Mouse (Mus musculus) kidney, adult 8-10 months (tissue): ENCODE measurements around the gene Arid3a.

Source experiments
- DNase-seq, 2 experiments: peaks; one replicate each; pipeline ENCODE4 v3.0.0; 2022

Gene Arid3a

DNA sequence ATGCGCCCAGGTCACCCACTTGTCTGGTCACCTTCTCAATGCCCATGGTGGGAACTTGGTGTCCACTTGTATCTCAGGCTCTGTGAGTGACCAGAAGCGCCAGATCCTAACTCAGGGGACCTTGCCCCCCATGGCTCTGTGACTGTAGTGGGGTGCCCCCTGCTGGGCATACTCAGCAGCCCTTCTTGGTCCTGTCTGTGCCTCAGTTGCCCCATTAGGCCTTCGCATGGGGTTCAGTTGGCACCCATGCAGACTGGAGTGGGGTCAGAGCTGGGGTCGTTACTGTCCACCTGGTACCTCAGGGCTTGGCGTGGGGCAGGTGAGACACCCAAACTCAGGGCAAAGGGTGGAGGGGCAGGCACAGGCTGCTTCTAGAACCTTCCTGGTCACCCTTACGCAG lies 27.1 kb downstream of the Arid3a start:
- DNase-seq = peak in 1 of 2 experiments; percentile 57

DNA sequence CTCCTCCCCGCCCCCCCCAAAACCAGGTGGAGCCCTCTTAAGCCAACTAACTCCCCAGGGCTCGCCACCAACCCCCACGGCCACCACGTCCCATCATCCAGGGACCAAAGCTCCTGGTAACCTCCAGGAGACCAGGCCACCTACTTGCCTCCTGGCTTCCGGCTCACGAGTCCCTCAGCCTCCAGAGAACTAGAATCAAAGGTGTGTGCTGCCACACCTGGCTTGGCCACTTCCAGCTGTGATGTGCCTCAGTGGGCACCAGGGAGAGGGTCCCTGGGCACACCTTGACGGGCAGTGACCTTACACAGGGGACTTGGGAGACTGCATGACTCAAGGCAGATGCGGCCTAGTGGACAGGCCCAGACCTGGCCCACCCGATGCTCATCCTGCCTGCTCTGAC lies 28.8 kb downstream of the Arid3a start:
- no peak for DNase-seq

DNA sequence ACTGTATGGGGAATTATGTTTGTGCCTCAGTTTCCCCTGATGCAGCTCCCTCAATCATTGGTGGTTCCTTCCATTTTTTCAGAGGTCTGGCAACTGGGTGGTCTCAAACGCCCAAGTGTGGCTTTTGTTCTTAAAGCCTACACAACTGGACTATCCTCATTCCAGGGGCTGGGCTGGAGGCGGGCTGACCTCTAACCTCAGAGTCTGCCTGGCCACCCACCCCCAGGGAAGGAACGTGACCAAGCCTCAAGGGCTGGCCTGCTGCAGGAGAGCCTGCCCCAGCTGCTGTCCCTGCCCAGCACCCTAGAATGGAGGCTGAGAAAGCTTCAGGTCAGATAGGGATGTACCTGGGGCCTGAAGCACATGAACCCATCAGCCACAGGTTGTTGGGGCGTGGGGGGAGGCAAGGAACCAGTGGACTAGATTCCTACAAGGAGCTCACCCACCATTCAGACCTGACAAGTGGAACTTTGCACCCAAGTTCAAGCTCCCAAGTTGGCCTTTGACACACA lies 29.9 kb downstream of the Arid3a start:
- no peak for DNase-seq

DNA sequence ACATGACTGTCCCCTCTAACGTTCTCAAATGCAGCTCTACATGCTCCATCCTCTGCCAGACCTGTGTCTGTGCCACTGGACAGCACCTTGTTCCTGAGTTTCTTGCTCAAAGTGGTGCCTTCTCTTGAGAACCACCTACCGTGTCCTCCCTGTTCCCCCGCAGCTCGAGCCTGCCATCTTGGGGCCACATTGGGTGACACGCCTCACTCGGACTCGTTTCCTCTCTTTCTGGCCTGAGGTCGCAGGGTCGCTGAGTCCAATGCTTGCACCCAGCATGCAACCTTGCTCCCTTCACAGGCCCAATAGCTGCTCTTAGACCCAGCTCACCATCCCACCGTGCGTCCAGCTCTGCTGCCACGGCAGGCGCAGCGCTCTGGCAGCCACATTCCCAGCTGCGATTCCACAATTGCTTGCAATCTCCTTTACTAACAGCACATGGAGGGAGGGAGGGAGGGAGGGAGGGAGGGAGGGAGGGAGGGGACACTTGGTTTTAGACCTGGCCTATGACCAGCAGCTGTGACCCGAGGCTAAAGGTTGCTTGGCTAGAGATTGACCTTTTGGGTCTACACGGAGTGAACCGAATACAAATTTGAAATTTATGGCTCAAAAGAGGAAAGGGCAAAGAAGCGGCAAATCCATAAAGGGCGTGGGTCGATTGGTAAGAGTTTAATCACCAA lies 31.4 kb downstream of the Arid3a start:
- peak; percentile 89 to 90 for DNase-seq

DNA sequence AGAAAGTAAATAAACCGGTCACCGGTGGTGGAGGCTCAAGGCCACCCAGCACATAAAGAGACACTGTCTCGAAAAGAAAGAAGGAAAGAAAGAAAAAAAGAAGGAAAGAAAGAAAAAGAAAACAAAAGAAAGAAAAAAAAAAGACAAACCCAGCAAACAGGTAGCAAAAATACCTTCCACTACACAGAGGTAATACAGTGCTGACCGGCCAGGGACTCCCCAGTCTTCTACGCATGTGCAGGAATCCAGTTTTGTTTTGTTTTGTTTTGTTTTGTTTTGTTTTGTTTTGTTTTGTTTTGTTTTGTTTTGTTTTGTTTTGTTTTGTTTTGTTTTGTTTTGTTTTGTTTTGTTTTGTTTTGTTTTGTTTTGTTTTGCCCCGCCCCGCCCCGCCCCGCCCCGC lies 32.6 kb downstream of the Arid3a start:
- peak; percentile 57 to 64 for DNase-seq

DNA sequence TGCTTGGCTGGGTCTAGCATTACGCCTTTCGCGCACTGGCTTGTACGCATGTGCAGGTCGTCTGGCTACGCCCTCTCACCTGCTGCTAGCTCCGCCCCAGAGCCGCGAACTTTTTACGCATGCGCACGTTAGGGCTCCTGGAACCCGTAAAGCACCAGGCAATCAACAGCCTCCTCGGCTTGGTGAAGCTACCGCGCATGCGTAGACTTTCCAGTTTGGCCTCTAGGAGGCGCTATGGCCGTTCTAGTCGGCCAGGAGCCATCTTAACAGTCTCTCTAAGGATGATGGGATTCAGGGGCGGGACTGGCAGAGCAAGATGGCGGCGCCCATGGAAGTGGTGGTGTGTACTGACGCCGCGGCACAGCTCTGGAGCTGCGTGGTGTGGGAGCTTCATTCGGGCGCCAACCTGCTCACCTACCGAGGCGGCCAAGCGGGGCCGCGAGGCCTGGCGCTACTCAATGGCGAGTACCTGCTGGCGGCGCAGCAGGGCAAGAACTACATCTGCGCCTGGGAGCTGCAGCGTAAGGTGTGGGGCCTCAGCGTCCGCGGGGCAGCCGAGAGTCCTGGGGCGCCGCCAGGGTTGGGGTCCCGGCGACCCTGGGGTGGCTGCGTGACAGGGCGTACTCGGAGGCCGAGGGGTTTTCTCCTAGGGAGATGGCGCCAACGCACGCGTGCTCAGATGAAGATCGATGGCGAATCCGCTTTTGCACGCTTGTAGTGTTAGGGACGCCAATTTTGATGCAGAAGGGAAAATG lies 33.2 kb downstream of the Arid3a start, which contains the start of gene Wdr18:
Gene Wdr18 (plus strand): TSS at position 306 of the 755 bp plus-strand sequence.
- DNase-seq = peak; percentile 100

DNA sequence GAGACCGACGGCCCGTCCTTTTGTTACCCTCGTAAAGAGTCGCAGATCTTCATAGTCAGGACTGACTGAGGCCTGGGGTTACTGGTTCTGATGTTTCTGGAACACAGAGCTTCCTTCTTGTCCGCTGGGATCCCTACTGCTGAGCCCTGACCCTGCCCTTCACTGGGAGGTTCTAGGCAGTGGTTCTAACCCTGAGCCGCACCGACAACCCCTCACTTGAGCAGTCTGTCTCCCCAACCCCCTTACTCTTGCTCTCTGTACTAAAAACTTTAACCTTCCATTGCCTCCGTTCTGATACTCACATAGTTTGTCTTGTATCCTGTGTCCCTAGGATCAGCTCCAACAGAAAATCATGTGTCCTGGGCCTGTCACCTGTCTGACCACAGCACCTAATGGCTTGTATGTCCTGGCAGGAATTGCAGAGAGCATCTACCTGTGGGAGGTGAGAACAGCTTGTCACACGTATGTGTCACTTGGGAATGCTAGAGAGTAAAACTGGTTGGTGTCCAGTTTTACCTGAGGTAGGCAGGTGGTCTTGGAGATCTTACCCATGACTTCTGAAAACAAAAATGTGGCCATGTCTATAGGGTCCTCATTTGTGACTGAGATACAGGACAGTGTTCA lies 33.9 kb downstream of the Arid3a start:
- no peak for DNase-seq

DNA sequence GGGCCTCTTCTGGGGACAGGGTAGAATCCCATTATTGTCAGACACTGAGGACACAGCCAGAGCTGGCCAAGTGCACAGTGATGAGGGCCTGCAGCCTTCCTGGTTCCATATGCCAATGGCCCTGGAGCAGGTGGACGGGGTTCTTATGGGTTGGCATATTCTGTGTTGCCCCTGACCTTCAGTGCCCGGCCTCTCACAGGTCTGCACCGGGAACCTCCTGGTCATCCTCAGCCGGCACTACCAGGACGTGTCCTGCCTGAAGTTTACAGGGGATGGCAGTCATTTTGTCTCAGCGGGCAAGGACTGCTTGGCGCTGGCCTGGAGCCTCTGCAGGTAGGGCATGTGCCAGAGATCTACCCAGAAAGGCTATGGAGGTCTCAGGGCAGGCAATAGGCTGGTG lies 37.9 kb downstream of the Arid3a start:
- DNase-seq = no peak

DNA sequence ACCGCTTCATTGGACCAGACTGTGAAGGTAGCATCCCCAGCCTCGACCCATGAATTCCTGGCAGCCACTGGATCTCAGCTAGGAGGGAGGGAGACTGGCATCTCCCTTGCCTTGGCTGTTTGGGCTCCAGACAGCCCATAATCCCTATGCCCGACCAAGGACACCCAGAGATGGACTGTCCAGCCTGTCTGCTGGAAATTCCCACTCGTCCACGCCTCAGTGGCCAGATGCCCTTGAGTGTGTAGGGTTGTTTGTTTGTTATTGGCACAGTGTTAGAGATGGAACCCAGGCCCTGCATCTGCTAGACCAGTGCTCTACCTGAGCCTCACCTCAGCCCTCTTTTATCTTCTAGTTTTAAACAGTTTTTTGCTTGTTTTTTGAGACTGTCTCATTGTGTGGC lies 38.5 kb downstream of the Arid3a start:
- DNase-seq = no peak

DNA sequence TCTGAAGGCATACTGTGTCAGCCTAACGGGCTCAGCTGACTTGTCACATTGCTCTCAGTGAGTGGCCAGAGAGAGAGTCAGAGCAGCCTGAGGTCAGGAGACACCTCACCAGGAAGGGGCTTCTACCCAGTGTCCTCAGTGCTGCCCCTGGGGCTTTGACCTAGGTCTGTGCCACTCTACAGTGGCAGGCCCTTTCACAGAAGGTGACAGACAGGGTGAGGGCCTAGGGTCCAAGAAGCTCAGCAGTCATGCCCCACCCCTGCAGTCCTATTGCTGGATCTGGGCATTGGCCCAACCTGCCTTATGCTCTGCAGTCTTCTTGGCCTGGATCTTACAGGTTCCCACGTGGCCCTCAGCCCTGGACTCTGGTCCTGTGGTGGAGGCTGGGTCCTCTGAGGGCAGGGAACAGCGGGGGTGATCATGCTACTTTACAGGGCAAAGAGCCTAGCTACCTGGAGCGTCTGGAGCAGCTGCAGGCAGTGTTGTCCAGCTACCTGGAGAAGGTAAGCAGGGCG lies 40.1 kb downstream of the Arid3a start:
- DNase-seq = peak; percentile 91 to 94

DNA sequence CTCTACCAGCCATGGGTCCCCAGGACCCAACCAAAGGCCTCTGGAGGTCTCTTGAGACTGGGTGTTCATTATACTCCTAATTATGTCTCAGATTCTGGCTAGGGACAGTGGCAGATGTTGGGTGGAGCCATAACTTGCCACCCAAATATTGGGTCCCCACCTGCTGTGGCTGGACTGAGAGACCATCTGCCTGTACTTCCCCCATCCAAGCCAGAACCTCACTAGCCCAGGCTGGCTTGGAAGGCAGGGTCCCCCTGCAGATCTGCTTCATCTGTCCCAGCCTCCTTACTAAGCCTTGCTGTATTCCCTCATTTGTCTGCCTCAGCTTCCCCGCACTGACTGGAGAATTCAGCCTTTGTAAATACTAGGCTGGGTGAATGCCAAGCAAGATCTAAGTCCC lies 41.3 kb downstream of the Arid3a start:
- DNase-seq = no peak

DNA sequence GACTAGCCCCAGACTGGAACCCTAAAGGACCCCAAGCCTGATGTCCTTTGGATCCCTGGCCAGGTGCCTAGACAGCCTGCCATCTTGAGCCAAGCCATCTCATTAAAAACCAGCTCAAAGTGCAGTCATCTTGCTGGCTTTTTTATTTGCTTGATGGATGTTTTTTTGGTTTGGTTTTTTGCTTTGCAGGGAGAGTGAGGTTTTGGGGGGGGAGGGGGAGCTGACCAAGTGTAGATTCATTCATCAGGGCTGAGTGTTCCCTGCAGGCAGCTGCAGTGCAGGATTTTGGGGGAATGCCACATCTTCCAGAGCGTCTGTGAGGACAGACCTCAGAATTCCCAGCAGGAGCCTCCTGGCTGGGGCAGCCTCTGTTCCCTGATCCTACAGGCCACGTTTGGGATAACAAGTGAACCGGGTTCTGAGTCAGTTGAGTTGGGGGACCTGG lies 42.3 kb downstream of the Arid3a start:
- peak; percentile 72 to 73 for DNase-seq

DNA sequence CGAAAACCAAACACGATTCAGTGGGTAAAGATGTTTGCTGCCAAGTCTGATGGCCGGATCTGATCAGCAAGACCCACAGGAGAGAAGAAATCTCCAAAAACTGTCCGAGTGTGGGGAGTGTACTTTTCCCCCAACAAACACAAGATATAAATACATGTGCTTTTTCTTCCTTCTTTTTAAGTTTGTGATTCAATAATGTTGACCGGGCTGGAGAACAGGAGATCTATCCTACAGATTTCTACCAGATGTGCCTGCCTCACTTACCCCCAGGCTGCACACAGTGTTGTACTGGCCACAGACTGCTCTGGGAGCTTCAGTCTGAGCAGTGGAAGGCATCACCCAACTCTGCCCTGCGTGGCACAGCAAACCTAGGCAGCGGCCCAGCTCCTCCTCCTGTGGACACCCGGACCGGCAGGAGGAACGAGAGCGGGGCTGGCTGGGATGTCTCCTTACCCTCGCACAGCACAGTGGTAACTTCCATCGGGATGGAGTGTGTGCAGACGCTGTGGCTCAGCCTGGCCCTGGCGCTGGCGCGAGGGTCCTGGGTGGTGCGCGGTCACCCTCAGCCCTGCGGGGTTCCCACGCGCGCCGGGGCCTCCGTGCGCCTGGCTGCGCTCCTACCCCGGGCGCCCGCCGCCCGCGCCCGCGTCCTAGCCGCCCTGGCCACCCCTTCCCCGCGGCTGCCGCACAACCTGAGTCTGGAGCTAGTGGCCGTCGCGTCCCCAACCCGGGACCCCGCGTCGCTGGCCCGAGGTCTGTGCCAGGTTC lies 43.8 kb downstream of the Arid3a start, which contains the start of gene Grin3b:
Gene Grin3b (plus strand): TSS at position 301 of the 768 bp plus-strand sequence.
- DNase-seq = no peak

DNA sequence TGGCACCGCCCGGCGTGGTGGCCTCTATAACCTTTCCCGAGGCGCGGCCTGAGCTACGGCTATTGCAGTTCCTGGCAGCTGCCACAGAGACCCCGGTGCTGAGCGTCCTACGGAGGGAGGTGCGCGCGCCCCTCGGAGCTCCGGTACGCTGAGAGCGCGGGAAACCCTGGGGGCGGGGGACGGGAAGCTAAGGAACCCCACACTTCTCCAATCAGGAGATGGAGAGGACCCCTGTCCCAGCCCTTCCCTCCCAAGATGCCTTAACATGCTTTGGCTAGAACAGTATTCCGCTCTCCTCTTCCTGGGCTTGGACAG lies 44.3 kb downstream of the Arid3a start:
- DNase-seq = no peak

DNA sequence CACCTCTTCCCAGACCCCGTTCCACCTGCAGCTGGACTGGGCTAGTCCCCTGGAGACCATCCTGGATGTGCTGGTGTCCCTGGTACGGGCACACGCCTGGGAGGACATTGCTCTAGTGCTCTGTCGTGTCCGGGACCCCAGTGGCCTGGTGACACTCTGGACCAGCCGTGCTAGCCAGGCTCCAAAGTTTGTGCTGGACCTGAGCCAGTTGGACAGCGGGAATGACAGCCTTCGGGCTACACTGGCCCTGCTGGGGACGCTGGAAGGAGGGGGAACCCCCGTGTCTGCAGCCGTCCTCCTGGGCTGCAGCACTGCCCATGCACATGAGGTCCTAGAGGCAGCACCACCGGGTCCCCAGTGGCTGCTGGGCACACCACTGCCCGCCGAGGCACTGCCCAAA lies 46.0 kb downstream of the Arid3a start:
- DNase-seq = no peak

DNA sequence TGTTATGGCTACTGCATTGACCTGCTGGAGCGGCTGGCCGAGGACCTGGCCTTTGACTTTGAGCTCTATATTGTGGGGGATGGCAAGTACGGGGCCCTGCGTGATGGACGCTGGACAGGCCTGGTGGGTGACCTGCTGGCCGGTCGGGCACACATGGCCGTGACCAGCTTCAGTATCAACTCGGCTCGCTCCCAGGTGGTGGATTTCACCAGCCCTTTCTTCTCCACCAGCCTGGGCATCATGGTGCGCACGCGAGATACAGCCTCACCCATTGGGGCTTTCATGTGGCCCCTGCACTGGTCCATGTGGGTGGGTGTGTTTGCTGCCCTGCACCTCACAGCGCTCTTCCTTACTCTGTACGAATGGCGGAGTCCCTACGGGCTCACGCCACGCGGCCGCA lies 47.2 kb downstream of the Arid3a start:
- no peak for DNase-seq

DNA sequence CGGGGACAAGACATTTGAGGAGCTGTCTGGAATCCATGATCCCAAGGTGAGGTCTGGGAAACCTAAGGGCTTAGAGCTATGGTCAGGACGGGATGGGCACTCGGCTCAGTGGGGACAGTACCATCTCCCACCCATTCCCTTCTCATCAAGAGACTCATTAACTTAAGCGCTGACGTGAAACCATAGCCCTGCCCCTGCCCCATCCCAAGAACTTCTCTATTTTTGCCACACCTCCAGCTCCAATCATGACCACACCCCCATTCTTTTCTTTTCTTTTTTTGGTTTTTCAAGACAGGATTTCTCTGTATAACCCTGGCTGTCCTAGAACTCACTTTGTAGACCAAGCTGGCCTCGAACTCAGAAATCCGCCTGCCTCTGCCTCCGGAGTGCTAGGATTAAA lies 47.8 kb downstream of the Arid3a start:
- DNase-seq = no peak

DNA sequence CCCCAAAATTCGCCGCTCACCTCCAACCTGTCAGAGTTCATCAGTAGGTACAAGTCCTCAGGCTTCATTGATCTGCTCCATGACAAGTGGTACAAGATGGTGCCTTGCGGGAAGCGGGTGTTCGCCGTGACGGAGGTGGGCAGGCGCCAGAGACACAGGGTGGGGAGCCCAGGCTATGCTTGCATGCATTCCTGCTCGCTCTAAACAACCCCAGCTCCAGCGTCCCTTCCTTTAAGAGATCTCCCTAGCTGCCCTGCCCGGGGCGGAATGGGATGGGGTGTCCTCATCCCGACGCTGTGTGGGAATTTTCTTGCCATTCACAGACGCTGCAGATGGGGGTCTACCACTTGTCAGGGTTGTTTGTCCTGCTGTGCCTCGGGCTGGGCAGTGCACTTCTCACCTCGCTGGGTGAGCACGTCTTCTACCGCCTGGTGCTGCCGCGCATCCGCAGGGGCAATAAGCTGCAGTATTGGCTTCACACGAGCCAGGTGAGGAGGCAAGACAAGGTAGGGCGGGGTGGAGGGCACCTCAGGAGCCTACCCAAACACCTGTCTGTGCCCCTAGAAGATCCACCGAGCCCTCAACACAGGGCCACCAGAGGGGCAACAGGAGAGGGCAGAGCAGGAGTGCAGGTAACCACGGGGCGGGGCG lies 49.4 kb downstream of the Arid3a start:
- no peak for DNase-seq

DNA sequence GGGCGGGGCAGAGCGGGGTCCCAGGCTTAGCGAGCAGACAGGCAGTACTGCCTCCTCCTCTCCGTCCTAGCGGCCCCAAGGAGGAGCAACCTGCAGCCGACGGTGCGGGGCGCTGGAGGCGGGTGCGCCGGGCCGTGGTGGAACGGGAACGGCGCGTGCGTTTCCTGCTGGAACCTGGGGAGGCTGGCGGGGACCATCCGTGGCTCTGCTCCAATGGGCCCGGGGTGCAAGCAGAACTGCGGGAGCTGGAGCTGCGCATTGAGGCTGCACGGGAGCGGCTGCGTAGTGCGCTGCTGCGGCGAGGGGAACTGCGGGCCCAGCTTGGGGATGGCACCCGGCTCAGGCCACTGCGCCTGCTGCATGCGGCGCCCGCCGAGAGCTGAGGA lies 49.9 kb downstream of the Arid3a start:
- no peak for DNase-seq

DNA sequence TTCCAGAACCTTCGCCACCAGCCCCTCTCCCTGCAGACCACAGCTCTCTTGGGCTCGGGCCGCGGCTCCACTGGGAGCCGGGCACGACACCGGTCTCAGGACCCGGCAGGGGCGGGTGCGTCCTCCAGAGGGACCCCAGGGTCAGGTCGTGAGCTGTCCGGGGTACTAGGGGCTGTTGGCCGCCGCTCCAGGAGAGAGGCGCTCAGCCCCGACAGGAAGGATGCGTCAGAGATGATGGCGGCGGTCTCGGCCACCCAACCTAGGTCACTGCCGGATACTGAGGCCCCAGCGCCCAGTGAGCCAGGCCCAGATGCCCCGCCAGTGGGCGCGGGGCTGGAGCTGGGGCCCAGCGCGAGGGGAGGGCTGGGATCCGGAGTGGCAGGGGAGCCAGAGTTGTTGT lies 50.5 kb downstream of the Arid3a start:
- DNase-seq = no peak

DNA sequence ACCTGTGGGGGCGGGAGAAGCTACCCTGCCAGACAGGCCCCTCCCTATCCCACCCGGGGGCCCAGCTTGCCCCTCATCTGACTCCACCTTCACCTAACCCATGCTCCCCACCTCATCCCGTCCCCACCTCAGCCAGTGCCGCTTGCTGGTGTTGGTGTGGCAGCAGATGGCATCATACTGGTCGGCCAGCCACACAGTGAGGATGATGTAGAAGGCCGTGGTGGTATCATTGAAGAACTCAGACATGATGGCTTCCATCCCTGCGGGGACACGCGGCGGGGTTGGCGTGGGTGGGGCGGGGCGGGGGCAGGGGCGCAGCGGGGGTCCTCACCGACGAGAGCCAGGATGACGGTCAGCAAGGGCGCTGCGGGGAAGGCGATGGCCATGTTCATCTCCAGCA lies 51.2 kb downstream of the Arid3a start:
- DNase-seq = no peak

DNA sequence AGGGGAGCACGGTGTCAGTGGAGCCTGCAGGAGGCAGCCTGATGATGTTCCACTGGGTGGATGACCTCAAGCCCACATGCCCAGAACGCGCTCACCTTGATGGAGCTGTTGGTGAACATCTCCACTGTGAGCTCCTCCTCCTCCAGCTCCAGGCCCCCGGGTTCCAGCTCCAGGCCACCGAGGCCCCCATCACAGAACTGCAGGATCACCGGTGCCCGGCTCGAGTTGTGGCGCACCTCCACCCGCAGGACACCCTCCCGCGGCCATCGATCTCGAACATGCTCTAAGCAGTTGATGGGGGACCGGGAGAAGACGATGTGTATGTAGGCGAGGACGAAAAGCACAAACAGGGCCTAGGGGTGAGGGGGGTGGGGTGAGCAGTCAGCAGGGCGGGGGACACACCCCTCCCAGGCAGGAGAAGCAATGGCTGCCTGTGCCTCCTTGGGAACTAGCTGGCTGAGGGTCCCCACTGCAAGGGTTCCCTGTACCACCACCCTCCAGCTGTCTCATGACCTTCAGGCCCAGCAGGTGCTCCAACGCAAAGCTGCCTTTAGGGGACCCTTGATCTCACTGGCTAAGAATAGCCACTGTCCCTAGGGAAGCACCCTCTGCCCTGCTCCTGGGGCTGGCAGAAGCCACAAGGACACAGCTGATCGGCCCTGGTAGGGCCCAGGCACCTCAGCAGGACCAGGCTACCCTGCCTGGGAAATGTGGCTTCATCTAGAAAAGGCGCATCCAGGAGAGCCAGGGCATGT lies 52.7 kb downstream of the Arid3a start:
- no peak for DNase-seq
